Mouse (Mus musculus) kidney, embryonic 14.5 days (tissue): ENCODE measurements around the gene Rap1gds1. TPM values are rescaled to one million over a fixed set of nuclear protein-coding genes. Genes with fewer than 3 reads are reported as not detected.

Experiments
- ATAC-seq: fragments of 200-750 bp; cut with Nextera tagmentation; 2 replicates; pipeline ENCODE4 v1.8.0; 2017; ENCODE audit warnings: moderate number of reproducible peaks, mild to moderate bottlenecking, moderate TSS enrichment, moderate library complexity; ENCODE audit not compliant: low FRiP score, low TSS enrichment
- H3K27ac ChIP-seq: fragments of 300-500 bp; sonication (generic); 2 replicates; pipeline ENCODE4 v1.5.1; 2014; ENCODE audit warnings: low read depth, mild to moderate bottlenecking, low read length, moderate library complexity, mixed read lengths
- H3K27me3 ChIP-seq: fragments of 300-500 bp; sonication (generic); 2 replicates; pipeline ENCODE4 v1.6.1; 2014; ENCODE audit warnings: mild to moderate bottlenecking, low read length; ENCODE audit not compliant: control insufficient read depth, insufficient read depth
- H3K36me3 ChIP-seq: fragments of 300-500 bp; sonication (generic); 2 replicates; pipeline ENCODE4 v1.6.1; 2014; ENCODE audit warnings: low read length, mixed read lengths; ENCODE audit not compliant: control insufficient read depth, insufficient read depth
- H3K4me1 ChIP-seq: fragments of 300-500 bp; sonication (generic); 2 replicates; pipeline ENCODE4 v1.6.1; 2014; ENCODE audit warnings: low read length, mixed read lengths; ENCODE audit not compliant: control insufficient read depth, insufficient read depth
- H3K4me2 ChIP-seq: fragments of 300-500 bp; sonication (generic); replicated peaks from 2 replicates; pipeline ENCODE4 v1.6.1; 2014; ENCODE audit warnings: low read depth, mild to moderate bottlenecking, low read length
- H3K4me3 ChIP-seq: fragments of 300-500 bp; sonication (generic); 2 replicates; pipeline ENCODE4 v1.5.1; 2014; ENCODE audit warnings: mild to moderate bottlenecking, low read length
- H3K9ac ChIP-seq: fragments of 300-500 bp; sonication (generic); 2 replicates; pipeline ENCODE4 v1.6.1; 2014; ENCODE audit warnings: low read depth, mild to moderate bottlenecking, low read length, moderate library complexity
- H3K9me3 ChIP-seq: fragments of 300-500 bp; sonication (generic); 2 replicates; pipeline ENCODE4 v1.6.1; 2016; ENCODE audit warnings: low read length; ENCODE audit not compliant: control insufficient read depth
- WGBS: fragments of 180-500 bp; shearing (Covaris S2); extraction: QIAGEN DNeasy Blood & Tissue Kit; methylation state at CpG from one replicate; pipeline ENCODE4 v1.1.7; 2014; 5-methylcytosine and 5-hydroxymethylcytosine counted together
- polyA plus RNA-seq: library from polyadenylated mRNA; unstranded; fragments of >200 nt; fragmentation: Nextera tagmentation; extraction: Ambion mirVana; gene quantifications from 2 replicates; pipeline ENCODE4 v1.2.1, GENCODE M21; 2014

The Rap1gds1 gene
- polyA plus RNA-seq, 1 experiment from 2014 or later, result 62.3 TPM

- 53% methylated on average over 8 of the region's 8 CpGs for WGBS
- Histone ChIP-seq H3K9ac (no peak overlapping the region), H3K27me3 (no peaks in the 10 kb centered on the region), H3K36me3 (no peaks in the 10 kb centered on the region), H3K4me2 (no peak overlapping the region), H3K27ac (no peak overlapping the region), H3K4me3 (no peak overlapping the region), H3K9me3 (no peaks in the 10 kb centered on the region), H3K4me1 (no peaks in the 10 kb centered on the region)
- ATAC-seq, result no peak
These were observed 160.2 kb downstream of the Rap1gds1 start for GRCm38 (mm10) chr3:138914626-138915288.

DNA sequence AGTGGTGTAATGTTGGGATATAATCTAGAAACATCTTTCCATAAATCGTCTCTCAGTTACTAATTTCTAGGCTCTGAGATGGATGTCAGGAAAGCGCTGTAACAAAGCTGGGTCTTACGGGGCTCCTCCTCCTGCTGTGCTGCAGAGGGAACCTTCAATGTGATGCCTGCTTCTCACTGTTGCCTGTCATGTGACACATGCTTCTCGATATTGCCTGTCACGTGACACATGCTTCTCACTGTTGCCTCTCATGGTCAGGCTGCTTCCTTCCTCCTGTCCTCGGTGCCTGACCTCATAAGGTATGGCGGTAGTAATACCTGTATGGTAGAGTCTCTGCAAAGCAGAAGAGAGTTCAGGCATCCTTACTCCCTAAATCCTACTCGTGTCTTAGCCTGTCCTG, 162.5 kb downstream of the Rap1gds1 start:
- WGBS, result 90% methylated on average over 8 of the region's 8 CpGs
- H3K36me3 ChIP-seq, result no peaks in the 10 kb centered on the region
- H3K9ac ChIP-seq, result no peak overlapping the region
- no peaks in the 10 kb centered on the region for H3K9me3 ChIP-seq
- H3K27me3 ChIP-seq, result no peaks in the 10 kb centered on the region
- H3K4me3 ChIP-seq, result no peak overlapping the region
- no peak overlapping the region for H3K27ac ChIP-seq
- H3K4me2 ChIP-seq, result no peak overlapping the region
- no peaks in the 10 kb centered on the region for H3K4me1 ChIP-seq
- no peak for ATAC-seq

GRCm38 (mm10) chr3:138909313-138909712, 165.7 kb downstream of the Rap1gds1 start:
- Histone ChIP-seq H3K4me3 (no peak overlapping the region), H3K4me1 (no peaks in the 10 kb centered on the region), H3K27me3 (no peaks in the 10 kb centered on the region), H3K4me2 (no peak overlapping the region), H3K36me3 (no peaks in the 10 kb centered on the region), H3K9ac (no peak overlapping the region), H3K27ac (no peak overlapping the region), H3K9me3 (no peaks in the 10 kb centered on the region)
- ATAC-seq, result no peak
- 81% methylated on average over 2 of the region's 2 CpGs for WGBS

GRCm38 (mm10) chr3:138906112-138906880, 168.7 kb downstream of the Rap1gds1 start:
- H3K4me3 ChIP-seq, result no peak overlapping the region
- H3K9me3 ChIP-seq, result no peaks in the 10 kb centered on the region
- H3K4me1 ChIP-seq, result no peaks in the 10 kb centered on the region
- H3K36me3 ChIP-seq, result no peaks in the 10 kb centered on the region
- no peak overlapping the region for H3K9ac ChIP-seq
- no peaks in the 10 kb centered on the region for H3K27me3 ChIP-seq
- WGBS, result 36% methylated on average over 17 of the region's 17 CpGs
- H3K4me2 ChIP-seq, result no peak overlapping the region
- H3K27ac ChIP-seq, result peak overlapping the region; percentile 10; the same call in 1 of the 2 replicates
- ATAC-seq, result peak; percentile 86

- Histone ChIP-seq H3K9me3 (no peaks in the 10 kb centered on the region), H3K27ac (peak overlapping the region; percentile 10; the same call in 1 of the 2 replicates)
- 78% methylated on average over 7 of the region's 7 CpGs for whole genome bisulfite sequencing
These were observed 169.3 kb downstream of the Rap1gds1 start for GRCm38 (mm10) chr3:138905678-138906077.

GRCm38 (mm10) chr3:138900571-138901141, 174.3 kb downstream of the Rap1gds1 start:
- Histone ChIP-seq H3K36me3 (no peaks in the 10 kb centered on the region; the same call in 1 of the 2 replicates), H3K9ac (no peak overlapping the region), H3K27me3 (no peaks in the 10 kb centered on the region), H3K4me1 (no peaks in the 10 kb centered on the region), H3K4me3 (no peak overlapping the region), H3K4me2 (no peak overlapping the region), H3K27ac (no peak overlapping the region), H3K9me3 (no peaks in the 10 kb centered on the region)
- ATAC-seq, result no peak
- 85% methylated on average over 9 of the region's 9 CpGs for WGBS

More at GRCm38 (mm10) chr3:138905678-138906077, 169.3 kb downstream of the Rap1gds1 start:
- no peaks in the 10 kb centered on the region for H3K27me3 ChIP-seq
- no peak for ATAC-seq
- H3K9ac ChIP-seq, result no peak overlapping the region
- no peak overlapping the region for H3K4me3 ChIP-seq
- H3K4me1 ChIP-seq, result no peaks in the 10 kb centered on the region
- no peak overlapping the region for H3K4me2 ChIP-seq
- H3K36me3 ChIP-seq, result no peaks in the 10 kb centered on the region

GRCm38 (mm10) chr3:138898055-138898454, 176.9 kb downstream of the Rap1gds1 start:
- no peak for ATAC-seq
- no peak overlapping the region for H3K4me3 ChIP-seq
- peaks cover 6% of the 10 kb centered on the region for H3K4me1 ChIP-seq
- no peak overlapping the region for H3K27ac ChIP-seq
- WGBS, result 97% methylated on average over 8 of the region's 8 CpGs
- no peak overlapping the region for H3K4me2 ChIP-seq
- no peaks in the 10 kb centered on the region for H3K27me3 ChIP-seq
- H3K36me3 ChIP-seq, result no peaks in the 10 kb centered on the region; the same call in 1 of the 2 replicates
- H3K9ac ChIP-seq, result no peak overlapping the region
- H3K9me3 ChIP-seq, result no peaks in the 10 kb centered on the region

GRCm38 (mm10) chr3:138897500-138897899, 177.5 kb downstream of the Rap1gds1 start:
- ATAC-seq, result no peak
- Histone ChIP-seq H3K9me3 (no peaks in the 10 kb centered on the region), H3K27ac (no peak overlapping the region), H3K4me1 (peaks cover 7% of the 10 kb centered on the region), H3K36me3 (no peaks in the 10 kb centered on the region; the same call in 1 of the 2 replicates), H3K4me3 (no peak overlapping the region), H3K9ac (no peak overlapping the region), H3K27me3 (no peaks in the 10 kb centered on the region), H3K4me2 (no peak overlapping the region)
- WGBS, result 88% methylated on average over 11 of the region's 11 CpGs

DNA sequence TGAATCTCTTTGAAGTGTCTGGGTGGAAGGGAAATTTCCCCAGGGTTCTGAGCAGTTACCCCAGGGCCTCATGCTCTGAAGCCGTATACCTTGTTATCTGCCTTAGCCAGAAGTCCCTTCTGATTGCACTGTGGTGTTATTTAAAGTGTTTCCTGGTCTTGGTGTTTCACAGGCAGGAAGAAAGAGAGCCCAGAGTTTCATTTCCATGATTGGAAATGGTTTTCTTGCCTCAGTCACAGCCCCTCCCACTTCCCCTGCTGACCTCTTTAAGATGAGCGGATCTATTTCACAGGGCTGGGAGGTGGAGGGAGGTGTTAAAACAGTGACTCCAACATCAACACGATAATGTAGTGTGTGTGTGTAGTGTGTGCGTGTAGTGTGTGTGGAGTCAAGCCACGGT, 181.5 kb downstream of the Rap1gds1 start:
- H3K9me3 ChIP-seq, result no peaks in the 10 kb centered on the region
- 24% methylated on average over 5 of the region's 5 CpGs for WGBS
- no peak overlapping the region for H3K27ac ChIP-seq
- H3K4me2 ChIP-seq, result no peak overlapping the region
- H3K36me3 ChIP-seq, result no peaks in the 10 kb centered on the region; the same call in 1 of the 2 replicates
- no peaks in the 10 kb centered on the region for H3K27me3 ChIP-seq
- no peak overlapping the region for H3K9ac ChIP-seq
- ATAC-seq, result no peak; the same call in 1 of the 2 replicates
- H3K4me3 ChIP-seq, result no peak overlapping the region
- H3K4me1 ChIP-seq, result peaks cover 7% of the 10 kb centered on the region
